9 mouse cellular contexts compared by ENCODE assay signal in the genomic region with DNA sequence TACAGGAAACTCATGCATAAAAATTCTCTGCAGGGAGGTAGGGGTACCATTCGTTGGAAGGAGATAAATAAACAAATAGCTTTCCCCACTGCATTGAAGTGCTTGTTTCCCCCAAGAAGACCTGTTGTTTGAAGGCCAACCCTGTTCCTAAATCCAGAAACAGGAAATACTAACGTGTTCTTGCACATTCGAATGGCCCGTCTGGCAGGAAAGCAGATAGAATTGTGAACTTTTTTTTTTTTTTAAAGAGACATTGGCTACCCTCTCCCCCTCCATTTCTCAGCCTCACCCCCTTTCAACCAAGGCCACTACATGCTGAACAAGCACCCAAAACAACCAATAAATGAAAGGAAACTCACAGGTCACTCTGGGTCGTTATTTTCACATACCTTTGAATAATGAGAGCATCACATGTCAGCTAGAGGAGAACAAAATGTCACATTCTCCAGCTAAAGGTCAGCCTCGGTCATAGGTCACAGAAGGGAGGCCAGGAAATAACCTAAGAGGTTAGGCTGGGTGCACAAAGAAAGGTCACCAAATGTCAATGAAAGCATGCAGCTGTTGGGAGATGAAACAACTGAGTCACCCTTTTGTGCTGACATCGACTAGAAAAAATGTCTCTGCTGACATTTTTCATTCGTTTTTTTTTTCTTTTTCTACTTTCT.
DNase-seq lines count a peak whose midpoint lies in the region; ATAC-seq and TF ChIP-seq lines count a peak whose summit lies in the region.
"Had no signal": no experiment of that assay in that cellular context is flagged by ENCODE, and none has a peak within 500 bp of the region (broad histone marks: within the 10 kb centered on the region; RNA-seq: fewer than 3 reads in every experiment).

No protein-coding gene starts in this region.

- no peaks in the 10 kb centered on the region for H3K9me3 ChIP-seq in liver, embryonic 11.5 days (ENCODE audit: control insufficient read depth, low read length)
- H3K9me3 ChIP-seq in forebrain, embryonic 13.5 days (replicated peaks): no peaks in the 10 kb centered on the region

- WGBS in liver, embryonic 11.5 days: 16% methylated on average over 8 of the region's 8 CpGs
- 14% methylated on average over 8 of the region's 8 CpGs for WGBS in forebrain, embryonic 13.5 days

- DNase-seq in gastrocnemius, adult 2 months: no peak
- DNase-seq in gastrocnemius, postnatal 36 days: no peak
- DNase-seq in A20 (ENCODE audit: low read depth, low spot score): peak; percentile 56
- DNase-seq in embryo, embryonic 11 days: peak; percentile 81
- no peak for DNase-seq in liver, embryonic 11.5 days (ENCODE audit: low spot score)
- no peak for DNase-seq in layer of hippocampus, adult 2 months (ENCODE audit: low spot score in 2 of 2)
- DNase-seq: B cell, adult 2 months had no signal

- H3K4me2 ChIP-seq in liver, embryonic 11.5 days: no peak overlapping the region
- no peak overlapping the region for H3K4me2 ChIP-seq in forebrain, embryonic 13.5 days

- TF ChIP-seq CTCF in gastrocnemius, adult 2 months (IDR thresholded peaks at IDR 0.05): no peak
- TF ChIP-seq CTCF in layer of hippocampus, adult 2 months (conservative IDR thresholded peaks at IDR 0.05): no peak

- H3K36me3 ChIP-seq in liver, embryonic 11.5 days (ENCODE audit: control insufficient read depth, insufficient read depth, low read length): no peaks in the 10 kb centered on the region
- no peaks in the 10 kb centered on the region for H3K36me3 ChIP-seq in forebrain, embryonic 13.5 days (ENCODE audit: poor library complexity, severe bottlenecking)

- H3K27ac ChIP-seq in gastrocnemius, adult 2 months: peak overlapping the region; percentile 51; the same call in 1 of the 2 replicates
- H3K27ac ChIP-seq in liver, embryonic 11.5 days (ENCODE audit: low read depth, low read length): no peak overlapping the region
- no peak overlapping the region for H3K27ac ChIP-seq in layer of hippocampus, adult 2 months
- H3K27ac ChIP-seq in forebrain, embryonic 13.5 days: no peak overlapping the region

- H3K4me3 ChIP-seq in gastrocnemius, adult 2 months: no peak overlapping the region
- H3K4me3 ChIP-seq in liver, embryonic 11.5 days (ENCODE audit: low read depth, low read length): no peak overlapping the region
- H3K4me3 ChIP-seq in layer of hippocampus, adult 2 months: no peak overlapping the region
- no peak overlapping the region for H3K4me3 ChIP-seq in forebrain, embryonic 13.5 days

- peak; percentile 62 for ATAC-seq in liver, embryonic 11.5 days (replicated peaks; ENCODE audit: low FRiP score)
- no peak for ATAC-seq in cerebellum, adult (ENCODE audit: insufficient number of reproducible peaks, low FRiP score, low TSS enrichment)
- no peak for ATAC-seq in forebrain, embryonic 13.5 days

- no peaks in the 10 kb centered on the region; the same call in 1 of the 2 replicates for H3K4me1 ChIP-seq in liver, embryonic 11.5 days (replicated peaks; ENCODE audit: control insufficient read depth, insufficient read depth, low read length)
- H3K4me1 ChIP-seq in forebrain, embryonic 13.5 days: no peaks in the 10 kb centered on the region

- intact Hi-C loops in gastrocnemius, adult 2 months (cut with DNase I): loop anchor here (10.0 kb wide), 2 partner anchors 388 to 558 kb away; partner anchors contain the start of gene Nrip1
- intact Hi-C loops in gastrocnemius, postnatal 36 days (cut with DNase I): loop anchor here (10.0 kb wide), 2 partner anchors 388 to 558 kb away; partner anchors contain the start of gene Nrip1

- H3K9ac ChIP-seq in liver, embryonic 11.5 days (ENCODE audit: low read depth, low read length): no peak overlapping the region
- H3K9ac ChIP-seq in forebrain, embryonic 13.5 days: no peak overlapping the region

- H3K27me3 ChIP-seq in liver, embryonic 11.5 days (replicated peaks; ENCODE audit: control insufficient read depth, insufficient read depth, low read length): no peaks in the 10 kb centered on the region
- no peaks in the 10 kb centered on the region for H3K27me3 ChIP-seq in forebrain, embryonic 13.5 days

Comparison
In these comparisons a context has a peak if more than half of its experiments do, and no peak if none do; other contexts are left out.
1. DNase-seq: peak in A20 (single experiment) and embryo, embryonic 11 days (single experiment); none in gastrocnemius, adult 2 months (single experiment), gastrocnemius, postnatal 36 days (0 of 2), liver, embryonic 11.5 days (single experiment) and layer of hippocampus, adult 2 months (0 of 2).